Mouse (Mus musculus): Measurements from ENCODE around the gene Gapvd1. TPM values are rescaled to one million over a fixed set of nuclear protein-coding genes. Genes with fewer than 3 reads are reported as not detected.
"Not testable (repeated sequence)": the region's sequence is repeated elsewhere in the genome, so short reads cannot be mapped to it uniquely, and the experiment has no call there.

Gene Gapvd1
- polyA plus RNA-seq, 1 experiment from 2014 or later, result 104 TPM

DNA sequence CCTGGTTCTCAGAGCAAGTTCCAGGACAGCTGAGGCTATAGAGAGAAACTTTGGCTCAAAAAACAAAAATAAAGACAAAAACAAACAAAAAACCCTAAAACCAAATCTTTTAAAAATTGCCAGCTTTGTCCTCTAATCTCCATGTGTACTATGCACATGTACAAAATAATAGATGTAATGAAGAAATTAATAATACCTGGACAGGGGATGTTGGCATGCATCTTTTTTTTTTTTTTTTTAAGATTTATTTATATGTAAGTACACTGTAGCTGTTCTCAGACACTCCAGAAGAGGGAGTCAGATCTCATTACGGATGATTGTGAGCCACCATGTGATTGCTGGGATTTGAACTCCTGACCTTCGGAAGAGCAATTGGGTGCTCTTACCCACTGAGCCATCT lies 37.5 kb upstream of the Gapvd1 start:
- not testable (repeated sequence) for H3K27ac ChIP-seq; H3K4me1 ChIP-seq (replicated peaks); H3K4me2 ChIP-seq; H3K27me3 ChIP-seq; H3K9ac ChIP-seq (replicated peaks); ATAC-seq (ENCODE audit: insufficient number of reproducible peaks, insufficient read depth, low FRiP score, low TSS enrichment, low read depth); H3K9me3 ChIP-seq; H3K4me3 ChIP-seq (replicated peaks)
- H3K36me3 ChIP-seq, result peaks cover 53% of the 10 kb centered on the region
- 87% methylated on average over 2 of the region's 2 CpGs for WGBS

DNA sequence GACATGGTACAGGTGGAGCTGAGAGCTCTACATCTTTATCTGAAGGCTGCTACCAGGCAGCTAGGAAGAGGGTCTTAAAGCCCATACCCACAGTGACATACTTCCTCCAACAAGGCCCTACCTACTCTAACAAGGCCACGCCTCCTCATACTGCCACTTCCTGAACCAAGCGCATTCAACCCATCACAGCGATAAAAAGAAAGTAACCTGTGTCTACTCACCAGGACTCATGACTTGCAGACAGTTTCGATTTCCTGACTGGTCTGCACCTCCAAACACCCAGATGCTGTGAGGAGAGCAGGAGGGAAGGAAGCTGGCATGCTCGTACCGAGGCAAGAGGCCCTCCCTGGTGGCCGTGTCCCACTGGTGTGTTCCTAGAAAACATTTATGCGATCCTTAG lies 35.2 kb upstream of the Gapvd1 start:
- no peak for ATAC-seq (ENCODE audit: insufficient number of reproducible peaks, insufficient read depth, low FRiP score, low TSS enrichment, low read depth)
- Histone ChIP-seq H3K4me2 (no peak overlapping the region), H3K27ac (no peak overlapping the region), H3K4me1 (replicated peaks) (no peaks in the 10 kb centered on the region), H3K4me3 (replicated peaks) (no peak overlapping the region), H3K9me3 (no peaks in the 10 kb centered on the region), H3K36me3 (peaks cover 58% of the 10 kb centered on the region), H3K27me3 (no peaks in the 10 kb centered on the region), H3K9ac (replicated peaks) (no peak overlapping the region)
- WGBS, result 88% methylated on average over 8 of the region's 8 CpGs

DNA sequence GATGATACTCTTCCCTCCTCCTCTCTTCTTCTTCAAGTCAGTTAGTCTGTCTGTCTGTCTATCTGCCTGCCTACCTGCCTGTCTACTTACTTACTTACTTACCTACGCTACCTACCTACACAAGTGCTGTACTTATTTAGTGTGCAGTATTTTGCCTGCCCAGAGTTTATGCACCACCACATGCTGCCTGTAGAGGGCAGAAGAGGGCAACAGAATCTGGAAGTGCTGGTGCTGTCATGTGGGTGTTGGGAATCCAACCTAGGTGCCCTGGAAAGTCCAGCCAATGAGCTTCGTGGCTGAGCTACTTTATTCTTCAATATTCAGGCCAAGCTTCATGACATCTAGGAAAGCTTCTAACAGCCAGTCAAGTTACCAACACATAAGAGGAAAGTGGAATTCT lies 29.1 kb upstream of the Gapvd1 start:
- Histone ChIP-seq H3K4me2 (no peak overlapping the region), H3K4me3 (replicated peaks) (no peak overlapping the region), H3K9me3 (no peaks in the 10 kb centered on the region), H3K27me3 (no peaks in the 10 kb centered on the region), H3K27ac (no peak overlapping the region), H3K9ac (replicated peaks) (no peak overlapping the region), H3K4me1 (replicated peaks) (no peaks in the 10 kb centered on the region), H3K36me3 (peaks cover 86% of the 10 kb centered on the region)
- ATAC-seq (ENCODE audit: insufficient number of reproducible peaks, insufficient read depth, low FRiP score, low TSS enrichment, low read depth), result no peak
- 82% methylated on average over 2 of the region's 2 CpGs for WGBS

DNA sequence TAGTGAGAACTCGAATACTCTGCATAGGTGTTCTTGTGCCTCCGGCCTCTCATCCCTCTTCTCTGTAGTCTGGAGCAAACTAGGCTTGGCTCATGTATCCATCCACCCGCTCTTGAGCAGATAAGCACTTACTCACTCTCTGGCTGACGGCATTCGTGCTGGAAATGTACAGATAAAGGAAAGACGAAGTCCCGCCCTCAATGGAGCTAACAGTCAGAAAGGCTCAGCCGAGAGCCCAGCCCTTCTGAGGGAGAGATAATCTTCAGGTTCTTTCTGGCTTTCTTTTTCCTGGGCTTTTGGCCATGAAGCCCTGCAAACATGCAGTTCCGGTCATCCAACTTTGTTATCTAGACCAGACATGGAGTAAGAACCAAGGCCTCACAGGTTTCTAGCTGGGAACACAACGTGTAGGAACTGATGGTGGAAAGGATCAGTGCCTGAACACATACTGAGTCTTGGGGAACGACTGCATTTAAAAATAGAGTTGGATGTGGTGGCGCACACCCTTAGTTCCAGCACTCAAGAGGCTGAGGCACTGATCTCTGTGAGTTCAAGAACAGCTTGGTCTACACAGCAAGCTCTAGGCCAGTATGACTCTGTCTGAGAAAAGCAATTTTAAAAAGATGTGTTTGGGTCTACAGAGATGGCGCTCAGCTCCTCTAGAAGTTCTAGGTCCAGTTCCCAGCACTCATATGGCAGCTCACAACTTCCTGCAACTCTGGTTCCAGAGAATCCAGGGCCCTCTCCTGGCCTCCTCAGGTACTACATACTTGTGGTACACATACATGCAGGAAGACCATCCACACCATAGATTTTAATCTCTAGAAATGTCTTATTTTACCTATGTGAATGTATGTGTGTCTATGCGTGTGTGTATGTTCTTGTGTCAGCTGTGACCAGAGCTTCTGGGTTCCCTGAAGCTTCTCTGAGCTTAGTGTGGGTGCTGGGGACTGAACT lies 28.3 kb upstream of the Gapvd1 start:
- 90% methylated on average over 14 of the region's 14 CpGs for WGBS
- no peaks in the 10 kb centered on the region for H3K27me3 ChIP-seq
- H3K36me3 ChIP-seq, result peaks cover 85% of the 10 kb centered on the region
- H3K4me2 ChIP-seq, result no peak overlapping the region
- no peak overlapping the region for H3K4me3 ChIP-seq (replicated peaks)
- no peak for ATAC-seq (ENCODE audit: insufficient number of reproducible peaks, insufficient read depth, low FRiP score, low TSS enrichment, low read depth)
- H3K9me3 ChIP-seq, result no peaks in the 10 kb centered on the region
- no peaks in the 10 kb centered on the region for H3K4me1 ChIP-seq (replicated peaks)
- no peak overlapping the region for H3K27ac ChIP-seq
- no peak overlapping the region for H3K9ac ChIP-seq (replicated peaks)

DNA sequence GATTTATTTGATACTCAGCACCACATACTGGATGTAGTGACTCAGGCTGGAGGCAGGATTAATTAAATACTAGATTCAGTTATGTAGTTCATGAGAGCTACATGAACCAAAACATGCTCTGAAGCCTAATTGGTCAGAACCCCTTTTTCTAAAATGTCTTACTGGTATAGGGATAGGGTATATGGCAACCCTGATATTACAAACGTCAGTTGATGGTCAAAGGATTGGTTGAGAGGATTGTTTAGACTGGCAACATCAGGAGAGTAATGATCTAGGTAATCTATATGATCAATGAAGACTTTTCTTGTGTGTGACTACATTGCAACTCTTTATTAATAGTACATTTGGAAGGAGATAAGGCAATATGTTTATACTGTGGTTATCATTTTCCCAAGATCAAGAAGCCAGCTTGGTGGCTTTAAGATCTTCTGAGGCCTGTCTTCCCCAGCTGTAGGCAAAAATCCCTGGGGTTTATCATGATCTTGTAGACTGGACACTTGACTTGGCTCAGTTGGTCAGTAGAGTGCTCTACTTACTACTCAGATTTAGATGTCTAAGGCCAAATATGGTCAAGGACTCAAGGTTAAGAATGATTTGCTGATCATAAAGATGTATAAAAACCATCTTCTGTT lies 22.3 kb upstream of the Gapvd1 start:
- Histone ChIP-seq H3K9me3 (no peaks in the 10 kb centered on the region), H3K36me3 (peaks cover 92% of the 10 kb centered on the region), H3K4me1 (replicated peaks) (peaks cover 42% of the 10 kb centered on the region), H3K4me3 (replicated peaks) (no peak overlapping the region), H3K9ac (replicated peaks) (no peak overlapping the region), H3K4me2 (peak overlapping the region; percentile 78), H3K27ac (no peak overlapping the region), H3K27me3 (no peaks in the 10 kb centered on the region)
- 73% methylated on average over 1 of the region's 1 CpGs for WGBS
- no peak for ATAC-seq (ENCODE audit: insufficient number of reproducible peaks, insufficient read depth, low FRiP score, low TSS enrichment, low read depth)

DNA sequence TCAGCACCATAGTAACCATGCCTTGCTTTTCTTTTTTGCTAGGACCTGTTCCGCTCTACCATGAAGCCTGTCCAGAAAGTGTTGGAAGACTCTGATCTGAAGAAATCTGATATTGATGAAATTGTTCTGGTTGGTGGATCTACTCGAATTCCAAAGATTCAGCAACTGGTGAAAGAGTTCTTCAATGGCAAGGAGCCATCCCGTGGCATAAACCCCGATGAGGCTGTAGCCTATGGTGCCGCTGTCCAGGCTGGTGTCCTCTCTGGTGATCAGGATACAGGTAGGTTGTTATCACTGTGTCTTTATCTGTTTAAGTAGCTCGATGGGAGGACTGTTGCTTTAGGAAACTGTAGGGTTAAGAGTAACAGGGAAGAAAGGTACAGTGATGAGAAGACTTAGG lies 19.5 kb upstream of the Gapvd1 start:
- no peak overlapping the region for H3K9ac ChIP-seq (replicated peaks)
- H3K4me1 ChIP-seq (replicated peaks), result peaks cover 49% of the 10 kb centered on the region
- no peak for ATAC-seq (ENCODE audit: insufficient number of reproducible peaks, insufficient read depth, low FRiP score, low TSS enrichment, low read depth)
- H3K27ac ChIP-seq, result no peak overlapping the region
- H3K27me3 ChIP-seq, result no peaks in the 10 kb centered on the region
- H3K36me3 ChIP-seq, result peaks cover 69% of the 10 kb centered on the region
- H3K4me3 ChIP-seq (replicated peaks), result peak overlapping the region; percentile 99
- WGBS, result 94% methylated on average over 6 of the region's 6 CpGs
- peak overlapping the region; percentile 78 for H3K4me2 ChIP-seq
- no peaks in the 10 kb centered on the region for H3K9me3 ChIP-seq

DNA sequence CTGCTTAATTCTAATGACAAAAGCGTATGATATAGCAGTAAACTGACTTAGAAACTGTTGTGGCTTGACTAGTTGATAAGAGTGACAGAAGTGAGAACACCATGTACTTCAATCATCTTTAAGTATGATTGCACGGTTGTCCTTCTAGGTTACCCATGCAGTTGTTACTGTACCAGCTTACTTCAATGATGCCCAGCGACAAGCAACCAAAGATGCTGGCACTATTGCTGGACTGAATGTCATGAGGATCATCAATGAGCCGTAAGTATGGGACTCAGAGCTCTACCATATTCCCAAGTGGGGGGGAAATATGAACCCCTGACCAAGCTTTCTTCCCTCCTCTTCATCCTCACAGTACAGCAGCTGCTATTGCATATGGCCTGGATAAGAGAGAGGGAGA lies 18.6 kb upstream of the Gapvd1 start:
- no peaks in the 10 kb centered on the region for H3K27me3 ChIP-seq
- H3K9me3 ChIP-seq, result no peaks in the 10 kb centered on the region
- H3K4me3 ChIP-seq (replicated peaks), result peak overlapping the region; percentile 99
- H3K36me3 ChIP-seq, result peaks cover 61% of the 10 kb centered on the region
- H3K27ac ChIP-seq, result no peak overlapping the region
- H3K4me1 ChIP-seq (replicated peaks), result peaks cover 49% of the 10 kb centered on the region
- 90% methylated on average over 4 of the region's 4 CpGs for WGBS
- H3K4me2 ChIP-seq, result peak overlapping the region; percentile 78
- ATAC-seq (ENCODE audit: insufficient number of reproducible peaks, insufficient read depth, low FRiP score, low TSS enrichment, low read depth), result no peak
- no peak overlapping the region for H3K9ac ChIP-seq (replicated peaks)

DNA sequence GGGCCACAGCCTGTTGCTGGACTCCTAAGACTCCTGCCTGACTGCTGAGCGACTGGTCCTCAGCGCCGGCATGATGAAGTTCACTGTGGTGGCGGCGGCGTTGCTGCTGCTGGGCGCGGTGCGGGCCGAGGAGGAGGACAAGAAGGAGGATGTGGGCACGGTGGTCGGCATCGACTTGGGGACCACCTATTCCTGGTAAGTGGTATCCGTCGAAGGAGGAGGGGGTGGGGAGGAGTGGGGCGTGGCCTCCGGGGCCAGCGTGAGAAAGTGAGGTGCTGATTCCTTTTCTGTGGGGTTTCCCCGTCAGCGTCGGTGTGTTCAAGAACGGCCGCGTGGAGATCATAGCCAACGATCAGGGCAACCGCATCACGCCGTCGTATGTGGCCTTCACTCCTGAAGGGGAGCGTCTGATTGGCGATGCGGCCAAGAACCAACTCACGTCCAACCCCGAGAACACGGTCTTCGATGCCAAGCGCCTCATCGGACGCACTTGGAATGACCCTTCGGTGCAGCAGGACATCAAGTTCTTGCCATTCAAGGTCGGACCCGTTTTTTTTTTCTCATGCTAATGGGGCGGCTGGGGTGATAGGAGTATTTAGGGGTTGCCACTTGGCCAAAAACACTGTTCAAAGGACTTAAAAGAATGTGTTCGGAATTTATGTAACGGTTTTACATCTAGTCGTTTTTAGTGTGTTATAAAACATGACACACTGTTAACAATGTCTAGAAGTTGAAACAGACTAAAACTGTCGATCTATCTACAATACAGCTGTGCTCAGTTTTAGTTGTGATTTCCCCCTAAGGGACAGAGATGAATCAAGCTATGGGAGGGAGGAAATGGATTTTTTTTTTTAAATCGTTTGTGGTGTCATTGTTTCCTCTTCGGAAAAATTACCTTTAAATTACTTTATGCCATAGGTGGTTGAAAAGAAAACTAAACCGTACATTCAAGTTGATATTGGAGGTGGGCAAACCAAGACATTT lies 17.5 kb upstream of the Gapvd1 start:
- H3K27ac ChIP-seq, result peak overlapping the region; percentile 92
- no peaks in the 10 kb centered on the region for H3K27me3 ChIP-seq
- H3K36me3 ChIP-seq, result peaks cover 51% of the 10 kb centered on the region
- peaks cover 49% of the 10 kb centered on the region for H3K4me1 ChIP-seq (replicated peaks)
- peak overlapping the region; percentile 99 for H3K4me3 ChIP-seq (replicated peaks)
- no peaks in the 10 kb centered on the region for H3K9me3 ChIP-seq
- WGBS, result 4% methylated on average over 50 of the region's 50 CpGs
- peak overlapping the region; percentile 78 for H3K4me2 ChIP-seq
- no peak; the same call in none of the 2 replicates for ATAC-seq (ENCODE audit: insufficient number of reproducible peaks, insufficient read depth, low FRiP score, low TSS enrichment, low read depth)
- H3K9ac ChIP-seq (replicated peaks), result peak overlapping the region; percentile 98

DNA sequence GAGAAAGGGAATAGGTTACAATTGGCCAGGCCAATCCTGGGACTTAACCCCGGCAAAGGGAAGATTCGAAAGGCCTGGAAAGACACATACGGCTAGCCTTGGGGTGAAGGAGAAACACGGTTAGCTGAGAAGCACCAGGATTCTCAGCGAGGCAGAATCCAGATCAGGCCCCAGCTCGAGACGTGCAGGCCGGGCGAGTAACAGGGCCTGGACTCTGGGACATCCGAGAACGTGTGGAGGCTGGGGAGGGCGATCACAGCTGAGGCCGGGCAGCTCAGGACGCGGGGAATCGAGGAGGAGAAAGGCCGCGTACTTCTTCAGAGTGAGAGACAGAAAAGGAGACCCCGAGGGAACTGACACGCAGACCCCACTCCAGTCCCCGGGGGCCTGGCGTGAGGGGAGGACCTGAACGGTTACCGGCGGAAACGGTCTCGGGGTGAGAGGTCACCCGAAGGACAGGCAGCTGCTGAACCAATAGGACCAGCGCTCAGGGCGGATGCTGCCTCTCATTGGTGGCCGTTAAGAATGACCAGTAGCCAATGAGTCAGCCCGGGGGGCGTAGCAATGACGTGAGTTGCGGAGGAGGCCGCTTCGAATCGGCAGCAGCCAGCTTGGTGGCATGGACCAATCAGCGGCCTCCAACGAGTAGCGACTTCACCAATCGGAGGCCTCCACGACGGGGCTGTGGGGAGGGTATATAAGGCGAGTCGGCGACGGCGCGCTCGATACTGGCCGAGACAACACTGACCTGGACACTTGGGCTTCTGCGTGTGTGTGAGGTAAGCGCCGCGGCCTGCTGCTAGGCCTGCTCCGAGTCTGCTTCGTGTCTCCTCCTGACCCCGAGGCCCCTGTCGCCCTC lies 16.6 kb upstream of the Gapvd1 start, which contains the start of gene Hspa5:
Hspa5 (plus strand) TSS at position 603 of the 859 bp plus-strand sequence.
- H3K9ac ChIP-seq (replicated peaks), result peak within 1 kb of the TSS; percentile 98
- H3K27me3 ChIP-seq, result no peaks in the 10 kb centered on the region
- peaks cover 5% of the 10 kb centered on the region; the same call in 1 of the 2 replicates for H3K9me3 ChIP-seq
- peaks cover 41% of the 10 kb centered on the region for H3K36me3 ChIP-seq
- peak within 1 kb of the TSS; percentile 99 for H3K4me3 ChIP-seq (replicated peaks)
- peak; percentile 99 for ATAC-seq (ENCODE audit: insufficient number of reproducible peaks, insufficient read depth, low FRiP score, low TSS enrichment, low read depth)
- H3K27ac ChIP-seq, result peak within 1 kb of the TSS; percentile 92
- H3K4me1 ChIP-seq (replicated peaks), result peaks cover 41% of the 10 kb centered on the region
- under 1% methylated on average over 60 of the region's 60 CpGs for WGBS
- peak within 1 kb of the TSS; percentile 78 for H3K4me2 ChIP-seq

DNA sequence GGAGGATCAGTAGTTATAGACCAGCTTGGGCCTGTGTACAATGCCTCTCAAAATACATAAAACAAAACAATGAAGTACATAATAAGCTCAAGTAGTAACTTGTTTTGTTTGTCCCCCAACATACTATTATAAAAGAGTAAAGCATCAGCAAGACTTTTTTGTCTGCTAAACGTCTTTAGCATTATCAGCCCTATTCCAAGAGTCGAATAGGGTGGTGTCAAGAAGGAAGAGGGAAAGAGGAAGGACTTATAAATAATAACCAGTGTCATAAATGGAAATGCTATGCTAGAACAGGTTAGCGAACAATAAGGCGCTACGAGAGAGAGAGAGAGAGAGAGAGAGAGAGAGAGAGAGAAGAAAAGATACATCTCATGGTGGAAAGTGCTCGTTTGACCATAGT lies 15.9 kb upstream of the Gapvd1 start:
- peaks cover 35% of the 10 kb centered on the region for H3K36me3 ChIP-seq
- H3K4me2 ChIP-seq, result peak overlapping the region; percentile 72
- H3K9me3 ChIP-seq, result peaks cover 5% of the 10 kb centered on the region; the same call in 1 of the 2 replicates
- no peaks in the 10 kb centered on the region for H3K27me3 ChIP-seq
- WGBS, result 4% methylated on average over 6 of the region's 6 CpGs
- H3K27ac ChIP-seq, result peak overlapping the region; percentile 87
- no peak for ATAC-seq (ENCODE audit: insufficient number of reproducible peaks, insufficient read depth, low FRiP score, low TSS enrichment, low read depth)
- peak overlapping the region; percentile 88 for H3K9ac ChIP-seq (replicated peaks)
- peak overlapping the region; percentile 99 for H3K4me3 ChIP-seq (replicated peaks)
- peaks cover 36% of the 10 kb centered on the region for H3K4me1 ChIP-seq (replicated peaks)

Measured in limb, embryonic 12.5 days (tissue).